Mouse (Mus musculus): ENCODE measurements at regions not wholly inside any gene's neighbourhood (a gene's known extent, or its start where the extent isn't known, plus 50 kb on each side); places are given as distances from the start of the nearest gene placed in this dataset.
"Not testable (repeated sequence)": the region's sequence is repeated elsewhere in the genome, so short reads cannot be mapped to it uniquely, and the experiment has no call there.

- H3K4me3 ChIP-seq (replicated peaks in 1 of 3; ENCODE audit: low read depth in 2 of 3, low read length in 2 of 3, poor library complexity in 1 of 3); H3K36me3 ChIP-seq (replicated peaks in 1 of 2; ENCODE audit: control insufficient read depth in 1 of 2, insufficient read depth in 1 of 2, low read length in 1 of 2); dilution Hi-C loops (cut with MboI; ENCODE audit: extremely low pct_ligation_motif_present, extremely low pct_unique_long_range_greater_than_20kb, low sequenced_read_pairs); H3K27me3 ChIP-seq (replicated peaks); H3K9ac ChIP-seq (ENCODE audit: insufficient read depth, low read depth); H3K79me2 ChIP-seq (replicated peaks; ENCODE audit: control insufficient read depth, extremely low read depth, insufficient read depth, poor library complexity, severe bottlenecking); DNase-seq (ENCODE audit: extremely low read depth); in situ Hi-C loops (cut with MboI; ENCODE audit: low pct_ligation_motif_present, low pct_unique_long_range_greater_than_20kb, low sequenced_read_pairs); H3K4me2 ChIP-seq (ENCODE audit: insufficient read depth, low read depth, poor library complexity, severe bottlenecking); H3K27ac ChIP-seq (ENCODE audit: insufficient read depth, low read depth); H3K9me3 ChIP-seq (replicated peaks; ENCODE audit: low read length): not testable (repeated sequence)
- peaks cover 0 to 31% of the 10 kb centered on the region in 2 experiments; a peak in 3 of 4 replicates for H3K4me1 ChIP-seq (ENCODE audit: control insufficient read depth in 1 of 2, insufficient read depth in 2 of 2)
Observed at GRCm38 (mm10) chr6:22789731-22790130, 85.6 kb upstream of the Ptprz1 start.

- Histone ChIP-seq H3K79me2 (replicated peaks; ENCODE audit: control insufficient read depth, extremely low read depth, insufficient read depth, poor library complexity, severe bottlenecking) (no peaks in the 10 kb centered on the region), H3K36me3 (replicated peaks in 1 of 2; ENCODE audit: control insufficient read depth in 1 of 2, insufficient read depth in 1 of 2, low read length in 1 of 2) (no peaks in the 10 kb centered on the region), H3K4me1 (ENCODE audit: control insufficient read depth in 1 of 2, insufficient read depth in 2 of 2) (peaks cover 10 to 42% of the 10 kb centered on the region in 2 experiments), H3K9me3 (replicated peaks; ENCODE audit: low read length) (no peaks in the 10 kb centered on the region), H3K4me3 (replicated peaks in 1 of 3; ENCODE audit: low read depth in 2 of 3, low read length in 2 of 3, poor library complexity in 1 of 3) (no peak overlapping the region), H3K9ac (ENCODE audit: insufficient read depth, low read depth) (no peak overlapping the region), H3K27me3 (replicated peaks) (no peaks in the 10 kb centered on the region), H3K27ac (ENCODE audit: insufficient read depth, low read depth) (no peak overlapping the region), H3K4me2 (ENCODE audit: insufficient read depth, low read depth, poor library complexity, severe bottlenecking) (no peak overlapping the region)
- DNase-seq (ENCODE audit: extremely low read depth) = no peak
- TF ChIP-seq RAD21 (IDR thresholded peaks at IDR 0.05; ENCODE audit: low read depth, low read length) (no peak), JUN (IDR thresholded peaks at IDR 0.05; ENCODE audit: insufficient read depth, low read depth, low read length) (no peak), ZMIZ1 (IDR thresholded peaks at IDR 0.05; ENCODE audit: low read depth, low read length) (no peak), EP300 (IDR thresholded peaks at IDR 0.05; ENCODE audit: low read length) (no peak), ZKSCAN1 (IDR thresholded peaks at IDR 0.05; ENCODE audit: borderline replicate concordance, low read depth, low read length) (no peak), CHD2 (IDR thresholded peaks at IDR 0.05; ENCODE audit: low read length) (no peak), MAFK (IDR thresholded peaks at IDR 0.05; ENCODE audit: insufficient replicate concordance, low read length) (no peak), MYC (IDR thresholded peaks at IDR 0.05; ENCODE audit: low read depth, low read length) (no peak), USF1 (IDR thresholded peaks at IDR 0.05; ENCODE audit: low read depth, low read length) (no peak), E2F4 (IDR thresholded peaks at IDR 0.05; ENCODE audit: insufficient replicate concordance, low read depth, low read length) (no peak), TCF12 (IDR thresholded peaks at IDR 0.05; ENCODE audit: low read depth, low read length) (no peak), MAZ (IDR thresholded peaks at IDR 0.05; ENCODE audit: low read depth, low read length) (no peak), BHLHE40 (IDR thresholded peaks at IDR 0.05; ENCODE audit: low read depth, low read length) (no peak), ZNF384 (IDR thresholded peaks at IDR 0.05; ENCODE audit: low read depth, low read length) (no peak), KAT2A (IDR thresholded peaks at IDR 0.05; ENCODE audit: insufficient replicate concordance, low read length) (no peak), GABPA (IDR thresholded peaks at IDR 0.05; ENCODE audit: insufficient replicate concordance, low read depth, low read length) (no peak), UBTF (IDR thresholded peaks at IDR 0.05; ENCODE audit: low read depth, low read length) (no peak), HCFC1 (IDR thresholded peaks at IDR 0.05; ENCODE audit: low read depth, low read length) (no peak)
- dilution Hi-C loops (cut with MboI; ENCODE audit: extremely low pct_ligation_motif_present, extremely low pct_unique_long_range_greater_than_20kb, low sequenced_read_pairs) = no loop called here
- in situ Hi-C loops (cut with MboI; ENCODE audit: low pct_ligation_motif_present, low pct_unique_long_range_greater_than_20kb, low sequenced_read_pairs) = no loop called here
Observed at GRCm38 (mm10) chr6:22791801-22792200, 83.5 kb upstream of the Ptprz1 start.

Measured in CH12.LX (cell line).